Mouse (Mus musculus) heart, postnatal 4 days (tissue): ENCODE data around the gene Angel2. TPM values are rescaled to one million over a fixed set of nuclear protein-coding genes. Genes with fewer than 3 reads are reported as not detected.
"Not testable (repeated sequence)": the region's sequence is repeated elsewhere in the genome, so short reads cannot be mapped to it uniquely, and the experiment has no call there.

Experiments
- DNase-seq: peaks from one replicate; pipeline ENCODE4 v3.0.0; 2021
- total RNA-seq, 2 experiments: library from RNA; stranded (reverse); gene quantifications; 2 replicates each; pipeline ENCODE4 v1.2.3; 2021

The Angel2 gene
- 10 to 100 TPM; 31.1 to 38.1 TPM for total RNA-seq

GRCm38 (mm10) chr1:190924812-190925211, at the start of gene Angel2:
Gene Angel2, plus strand, starts transcription at chr1:190925112.
- DNase-seq, result not testable (repeated sequence)

GRCm38 (mm10) chr1:190875751-190876150, 49.2 kb upstream of the Angel2 start:
- DNase-seq, result no peak

- no peak for DNase-seq
These were observed 44.3 kb upstream of the Angel2 start for GRCm38 (mm10) chr1:190880638-190881037.

GRCm38 (mm10) chr1:190881422-190881821, 43.5 kb upstream of the Angel2 start:
- DNase-seq, result peak; percentile 73

- DNase-seq, result no peak
These were observed 38.9 kb upstream of the Angel2 start for GRCm38 (mm10) chr1:190886014-190886413.

- DNase-seq, result no peak
These were observed 36.9 kb upstream of the Angel2 start for GRCm38 (mm10) chr1:190888031-190888430.

GRCm38 (mm10) chr1:190888646-190889045, 36.3 kb upstream of the Angel2 start:
- no peak for DNase-seq

- DNase-seq, result no peak
These were observed 31.2 kb upstream of the Angel2 start for GRCm38 (mm10) chr1:190893559-190894167.

- no peak for DNase-seq
These were observed 26.7 kb upstream of the Angel2 start for GRCm38 (mm10) chr1:190898186-190898585.

- DNase-seq, result peak; percentile 12
These were observed 25.9 kb upstream of the Angel2 start for GRCm38 (mm10) chr1:190898899-190899575.

- no peak for DNase-seq
These were observed 23.8 kb upstream of the Angel2 start for GRCm38 (mm10) chr1:190901082-190901481.

GRCm38 (mm10) chr1:190904136-190904535, 20.8 kb upstream of the Angel2 start:
- DNase-seq, result no peak

GRCm38 (mm10) chr1:190904714-190905113, 20.2 kb upstream of the Angel2 start:
- DNase-seq, result no peak

GRCm38 (mm10) chr1:190910836-190911235, 14.1 kb upstream of the Angel2 start:
- DNase-seq, result no peak

GRCm38 (mm10) chr1:190911415-190912123, 13.3 kb upstream of the Angel2 start, which contains the start of gene Rps6kc1:
Gene Rps6kc1, minus strand, starts transcription at chr1:190911770.
- DNase-seq, result peak; percentile 87

GRCm38 (mm10) chr1:190912623-190913022, 12.3 kb upstream of the Angel2 start:
- no peak for DNase-seq

GRCm38 (mm10) chr1:190918938-190919337, 6.0 kb upstream of the Angel2 start:
- no peak for DNase-seq

GRCm38 (mm10) chr1:190919725-190920469, 5.0 kb upstream of the Angel2 start:
- no peak for DNase-seq

GRCm38 (mm10) chr1:190927311-190927710, 2.4 kb downstream of the Angel2 start:
- DNase-seq, result no peak

- no peak for DNase-seq
These were observed 2.9 kb downstream of the Angel2 start for GRCm38 (mm10) chr1:190927751-190928369.

- DNase-seq, result peak; percentile 98
These were observed 3.6 kb downstream of the Angel2 start for GRCm38 (mm10) chr1:190928370-190929009.
